Mouse (Mus musculus): Measurements from ENCODE around the gene Gm45062. TPM values are rescaled to one million over a fixed set of nuclear protein-coding genes. Genes with fewer than 3 reads are reported as not detected.

Gene Gm45062
- total and polyA plus RNA-seq, 3 experiments: 2.7 to 4.1 (median 3.2) TPM

- DNase-seq (ENCODE audit: extremely low read depth): no peak
- peaks cover 10 to 47% of the 10 kb centered on the region in 2 experiments for H3K4me1 ChIP-seq (ENCODE audit: control insufficient read depth in 1 of 2, insufficient read depth in 2 of 2)
- no peak overlapping the region for H3K27ac ChIP-seq (ENCODE audit: insufficient read depth, low read depth)
- no peaks in the 10 kb centered on the region for H3K36me3 ChIP-seq (replicated peaks in 1 of 2; ENCODE audit: control insufficient read depth in 1 of 2, insufficient read depth in 1 of 2, low read length in 1 of 2)
- dilution Hi-C loops (cut with MboI; ENCODE audit: extremely low pct_ligation_motif_present, extremely low pct_unique_long_range_greater_than_20kb, low sequenced_read_pairs): no loop called here
- no peak overlapping the region for H3K4me3 ChIP-seq (replicated peaks in 1 of 3; ENCODE audit: low read depth in 2 of 3, low read length in 2 of 3, poor library complexity in 1 of 3)
- no peaks in the 10 kb centered on the region for H3K9me3 ChIP-seq (replicated peaks; ENCODE audit: low read length)
- in situ Hi-C loops (cut with MboI; ENCODE audit: low pct_ligation_motif_present, low pct_unique_long_range_greater_than_20kb, low sequenced_read_pairs): loop anchor here (10.0 kb wide), 1 partner anchor 151 kb away; the partner anchor contains the start of gene Glcci1
- no peaks in the 10 kb centered on the region for H3K79me2 ChIP-seq (replicated peaks; ENCODE audit: control insufficient read depth, extremely low read depth, insufficient read depth, poor library complexity, severe bottlenecking)
- H3K27me3 ChIP-seq (replicated peaks): no peaks in the 10 kb centered on the region
- H3K4me2 ChIP-seq (ENCODE audit: insufficient read depth, low read depth, poor library complexity, severe bottlenecking): peak overlapping the region; percentile 87
- TF ChIP-seq MAZ (IDR thresholded peaks at IDR 0.05; ENCODE audit: low read depth, low read length): no peak
- peak overlapping the region; percentile 27; the same call in 1 of the 2 replicates for H3K9ac ChIP-seq (ENCODE audit: insufficient read depth, low read depth)
Measured at GRCm38 (mm10) chr6:8353461-8353860, 94.2 kb downstream of the Gm45062 start.

GRCm38 (mm10) chr6:8354846-8355245, 95.6 kb downstream of the Gm45062 start:
- dilution Hi-C loops (cut with MboI; ENCODE audit: extremely low pct_ligation_motif_present, extremely low pct_unique_long_range_greater_than_20kb, low sequenced_read_pairs) (no loop called here), in situ Hi-C loops (cut with MboI; ENCODE audit: low pct_ligation_motif_present, low pct_unique_long_range_greater_than_20kb, low sequenced_read_pairs) (loop anchor here (10.0 kb wide), 1 partner anchor 150 kb away; the partner anchor contains the start of gene Glcci1)
- DNase-seq (ENCODE audit: extremely low read depth): no peak
- H3K27ac ChIP-seq (ENCODE audit: insufficient read depth, low read depth): no peak overlapping the region
- H3K9me3 ChIP-seq (replicated peaks; ENCODE audit: low read length): no peaks in the 10 kb centered on the region
- H3K9ac ChIP-seq (ENCODE audit: insufficient read depth, low read depth): peak overlapping the region; percentile 27; the same call in 1 of the 2 replicates
- H3K4me3 ChIP-seq (replicated peaks in 1 of 3; ENCODE audit: low read depth in 2 of 3, low read length in 2 of 3, poor library complexity in 1 of 3): no peak overlapping the region
- H3K4me1 ChIP-seq (ENCODE audit: control insufficient read depth in 1 of 2, insufficient read depth in 2 of 2): peaks cover 10 to 37% of the 10 kb centered on the region in 2 experiments
- H3K27me3 ChIP-seq (replicated peaks): no peaks in the 10 kb centered on the region
- H3K36me3 ChIP-seq (replicated peaks in 1 of 2; ENCODE audit: control insufficient read depth in 1 of 2, insufficient read depth in 1 of 2, low read length in 1 of 2): no peaks in the 10 kb centered on the region
- H3K4me2 ChIP-seq (ENCODE audit: insufficient read depth, low read depth, poor library complexity, severe bottlenecking): peak overlapping the region; percentile 87
- no peaks in the 10 kb centered on the region for H3K79me2 ChIP-seq (replicated peaks; ENCODE audit: control insufficient read depth, extremely low read depth, insufficient read depth, poor library complexity, severe bottlenecking)
- no peak for TF ChIP-seq MYC (IDR thresholded peaks at IDR 0.05; ENCODE audit: low read depth, low read length)
- 0 out of 2 replicates have a peak, but pooled peaks have one; percentile 28 for TF ChIP-seq MXI1 (IDR thresholded peaks at IDR 0.05; ENCODE audit: low read depth, low read length)

GRCm38 (mm10) chr6:8358232-8358631, 99.0 kb downstream of the Gm45062 start:
- no peaks in the 10 kb centered on the region for H3K9me3 ChIP-seq (replicated peaks; ENCODE audit: low read length)
- no peaks in the 10 kb centered on the region for H3K36me3 ChIP-seq (replicated peaks in 1 of 2; ENCODE audit: control insufficient read depth in 1 of 2, insufficient read depth in 1 of 2, low read length in 1 of 2)
- H3K4me2 ChIP-seq (ENCODE audit: insufficient read depth, low read depth, poor library complexity, severe bottlenecking): no peak overlapping the region
- no peak overlapping the region for H3K27ac ChIP-seq (ENCODE audit: insufficient read depth, low read depth)
- DNase-seq (ENCODE audit: extremely low read depth): no peak
- H3K79me2 ChIP-seq (replicated peaks; ENCODE audit: control insufficient read depth, extremely low read depth, insufficient read depth, poor library complexity, severe bottlenecking): no peaks in the 10 kb centered on the region
- no peak for TF ChIP-seq TBP (conservative IDR thresholded peaks at IDR 0.05; ENCODE audit: low read depth, low read length)
- TF ChIP-seq MYC (IDR thresholded peaks at IDR 0.05; ENCODE audit: low read depth, low read length): no peak
- no peak for TF ChIP-seq ZMIZ1 (IDR thresholded peaks at IDR 0.05; ENCODE audit: low read depth, low read length)
- TF ChIP-seq CTCF (conservative IDR thresholded peaks at IDR 0.05 in 1 of 2, IDR thresholded peaks at IDR 0.05 in 1 of 2; ENCODE audit: low read depth in 2 of 2, low read length in 2 of 2): no peak
- TF ChIP-seq ELF1 (IDR thresholded peaks at IDR 0.05; ENCODE audit: low read depth, low read length): no peak
- no peak for TF ChIP-seq MEF2A (IDR thresholded peaks at IDR 0.05; ENCODE audit: borderline replicate concordance, low read depth, low read length)
- TF ChIP-seq GABPA (IDR thresholded peaks at IDR 0.05; ENCODE audit: insufficient replicate concordance, low read depth, low read length): no peak
- no peak overlapping the region for H3K9ac ChIP-seq (ENCODE audit: insufficient read depth, low read depth)
- peaks cover 0 to 20% of the 10 kb centered on the region in 2 experiments; a peak in 3 of 4 replicates for H3K4me1 ChIP-seq (ENCODE audit: control insufficient read depth in 1 of 2, insufficient read depth in 2 of 2)
- no peaks in the 10 kb centered on the region for H3K27me3 ChIP-seq (replicated peaks)
- dilution Hi-C loops (cut with MboI; ENCODE audit: extremely low pct_ligation_motif_present, extremely low pct_unique_long_range_greater_than_20kb, low sequenced_read_pairs) (no loop called here), in situ Hi-C loops (cut with MboI; ENCODE audit: low pct_ligation_motif_present, low pct_unique_long_range_greater_than_20kb, low sequenced_read_pairs) (loop anchor here (10.0 kb wide), 1 partner anchor 147 kb away; the partner anchor contains the start of gene Glcci1)
- H3K4me3 ChIP-seq (replicated peaks in 1 of 3; ENCODE audit: low read depth in 2 of 3, low read length in 2 of 3, poor library complexity in 1 of 3): no peak overlapping the region
